Mouse (Mus musculus) limb, embryonic 11.5 days (tissue): ENCODE measurements at regions not wholly inside any gene's neighbourhood (a gene's known extent, or its start where the extent isn't known, plus 50 kb on each side); places are given as distances from the start of the nearest gene placed in this dataset.
A peak's percentile ranks its signal among the peaks of the same experiment; 100 is the strongest.
"Not testable (repeated sequence)": the region's sequence is repeated elsewhere in the genome, so short reads cannot be mapped to it uniquely, and the experiment has no call there.

Experiments
- ATAC-seq: fragments of 200-750 bp; cut with Nextera tagmentation; 2 replicates; pipeline ENCODE4 v1.8.0; 2017; ENCODE audit warnings: low read depth; ENCODE audit not compliant: insufficient number of reproducible peaks, low FRiP score, low TSS enrichment
- DNase-seq: peaks from one replicate; pipeline ENCODE4 v3.0.0-alpha.2; 2015; ENCODE audit warnings: low spot score
- H3K27ac ChIP-seq: fragments of 300-500 bp; sonication (generic); replicated peaks from 2 replicates; pipeline ENCODE4 v1.5.1; 2014; ENCODE audit warnings: low read depth, mild to moderate bottlenecking, low read length
- H3K27me3 ChIP-seq: fragments of 300-500 bp; sonication (generic); 2 replicates; pipeline ENCODE4 v1.6.1; 2014; ENCODE audit warnings: mild to moderate bottlenecking, low read length, mixed read lengths; ENCODE audit not compliant: control insufficient read depth, insufficient read depth
- H3K36me3 ChIP-seq: fragments of 300-500 bp; sonication (generic); 2 replicates; pipeline ENCODE4 v1.6.1; 2014; ENCODE audit warnings: mild to moderate bottlenecking, low read length, moderate library complexity, mixed read lengths; ENCODE audit not compliant: control insufficient read depth, insufficient read depth
- H3K4me1 ChIP-seq: fragments of 300-500 bp; sonication (generic); 2 replicates; pipeline ENCODE4 v1.6.1; 2014; ENCODE audit warnings: low read length, mixed read lengths; ENCODE audit not compliant: control insufficient read depth, insufficient read depth
- H3K4me2 ChIP-seq: fragments of 300-500 bp; sonication (generic); 2 replicates; pipeline ENCODE4 v1.6.1; 2014; ENCODE audit warnings: low read depth, mild to moderate bottlenecking, moderate library complexity; ENCODE audit not compliant: severe bottlenecking
- H3K4me3 ChIP-seq: fragments of 300-500 bp; sonication (generic); 2 replicates; pipeline ENCODE4 v1.5.1; 2014; ENCODE audit warnings: low read depth, low read length
- H3K9ac ChIP-seq: fragments of 300-500 bp; sonication (generic); 2 replicates; pipeline ENCODE4 v1.6.1; 2014; ENCODE audit warnings: mild to moderate bottlenecking, low read length
- H3K9me3 ChIP-seq: fragments of 300-500 bp; sonication (generic); 2 replicates; pipeline ENCODE4 v1.6.1; 2016; ENCODE audit warnings: low read length; ENCODE audit not compliant: control insufficient read depth
- WGBS: fragments of 180-500 bp; shearing (Covaris S2); extraction: QIAGEN DNeasy Blood & Tissue Kit; methylation state at CpG from one replicate; pipeline ENCODE4 v1.1.7; 2014; 5-methylcytosine and 5-hydroxymethylcytosine counted together

- H3K27me3 ChIP-seq = no peaks in the 10 kb centered on the region
- no peak overlapping the region for H3K9ac ChIP-seq
- H3K9me3 ChIP-seq = no peaks in the 10 kb centered on the region
- H3K36me3 ChIP-seq = no peaks in the 10 kb centered on the region
- H3K27ac ChIP-seq = no peak overlapping the region
- H3K4me1 ChIP-seq = no peaks in the 10 kb centered on the region
- DNase-seq = no peak
- 82% methylated on average over 3 of the region's 3 CpGs for WGBS
- H3K4me2 ChIP-seq = no peak overlapping the region
- H3K4me3 ChIP-seq = no peak overlapping the region
- ATAC-seq = no peak
Observed at GRCm38 (mm10) chr2:100918122-100918521, 706.4 kb upstream of the Rag2 start.

GRCm38 (mm10) chr2:100919537-100920212, 704.8 kb upstream of the Rag2 start:
- Histone ChIP-seq H3K9me3 (no peaks in the 10 kb centered on the region), H3K4me3 (no peak overlapping the region), H3K27ac (no peak overlapping the region), H3K27me3 (no peaks in the 10 kb centered on the region), H3K4me1 (no peaks in the 10 kb centered on the region), H3K36me3 (no peaks in the 10 kb centered on the region), H3K4me2 (no peak overlapping the region), H3K9ac (no peak overlapping the region)
- DNase-seq (no peak), ATAC-seq (no peak)
- WGBS = 70% methylated on average over 1 of the region's 1 CpGs

GRCm38 (mm10) chr2:100948632-100949031, 675.9 kb upstream of the Rag2 start:
- peak; percentile 21 for DNase-seq
- WGBS = 40% methylated on average over 3 of the region's 3 CpGs
- H3K27ac ChIP-seq = not testable (repeated sequence)

GRCm38 (mm10) chr2:100959412-100959811, 665.1 kb upstream of the Rag2 start:
- H3K4me3 ChIP-seq = no peak overlapping the region
- H3K27ac ChIP-seq = no peak overlapping the region
- DNase-seq = no peak
- no peak overlapping the region for H3K4me2 ChIP-seq
- H3K27me3 ChIP-seq = no peaks in the 10 kb centered on the region
- no peaks in the 10 kb centered on the region for H3K4me1 ChIP-seq
- H3K9me3 ChIP-seq = no peaks in the 10 kb centered on the region
- 75% methylated on average over 1 of the region's 1 CpGs for WGBS
- no peak for ATAC-seq
- H3K9ac ChIP-seq = no peak overlapping the region
- no peaks in the 10 kb centered on the region for H3K36me3 ChIP-seq

More at GRCm38 (mm10) chr2:100948632-100949031, 675.9 kb upstream of the Rag2 start:
- not testable (repeated sequence) for H3K4me2 ChIP-seq, H3K36me3 ChIP-seq, H3K4me1 ChIP-seq, ATAC-seq, H3K9ac ChIP-seq, H3K9me3 ChIP-seq, H3K27me3 ChIP-seq, H3K4me3 ChIP-seq

- no peak overlapping the region for H3K9ac ChIP-seq
- H3K9me3 ChIP-seq = no peaks in the 10 kb centered on the region
- WGBS = 92% methylated on average over 2 of the region's 2 CpGs
- no peaks in the 10 kb centered on the region for H3K36me3 ChIP-seq
- ATAC-seq (no peak), DNase-seq (no peak)
- no peak overlapping the region for H3K4me3 ChIP-seq
- H3K27ac ChIP-seq = no peak overlapping the region
- no peak overlapping the region for H3K4me2 ChIP-seq
- H3K27me3 ChIP-seq = no peaks in the 10 kb centered on the region
- no peaks in the 10 kb centered on the region for H3K4me1 ChIP-seq
Observed at GRCm38 (mm10) chr2:100964584-100964983, 659.9 kb upstream of the Rag2 start.

- Histone ChIP-seq H3K9me3 (no peaks in the 10 kb centered on the region), H3K27ac (no peak overlapping the region), H3K4me2 (no peak overlapping the region), H3K36me3 (no peaks in the 10 kb centered on the region), H3K4me1 (no peaks in the 10 kb centered on the region), H3K4me3 (no peak overlapping the region), H3K27me3 (no peaks in the 10 kb centered on the region), H3K9ac (no peak overlapping the region)
- ATAC-seq = no peak
- DNase-seq = no peak
Observed at GRCm38 (mm10) chr2:100977202-100977601, 647.3 kb upstream of the Rag2 start.

- DNase-seq (no peak), ATAC-seq (no peak)
- H3K27me3 ChIP-seq = no peaks in the 10 kb centered on the region
- no peak overlapping the region for H3K4me2 ChIP-seq
- no peak overlapping the region for H3K27ac ChIP-seq
- no peak overlapping the region for H3K9ac ChIP-seq
- H3K4me3 ChIP-seq = no peak overlapping the region
- 61% methylated on average over 1 of the region's 1 CpGs for WGBS
- no peaks in the 10 kb centered on the region for H3K4me1 ChIP-seq
- H3K9me3 ChIP-seq = no peaks in the 10 kb centered on the region
- H3K36me3 ChIP-seq = no peaks in the 10 kb centered on the region
Observed at GRCm38 (mm10) chr2:100982362-100982761, 642.2 kb upstream of the Rag2 start.

- H3K9ac ChIP-seq = no peak overlapping the region
- H3K27ac ChIP-seq = no peak overlapping the region
- H3K4me1 ChIP-seq = no peaks in the 10 kb centered on the region
- WGBS = 89% methylated on average over 3 of the region's 3 CpGs
- no peaks in the 10 kb centered on the region for H3K36me3 ChIP-seq
- no peak overlapping the region for H3K4me2 ChIP-seq
- ATAC-seq (no peak), DNase-seq (no peak)
- no peaks in the 10 kb centered on the region for H3K27me3 ChIP-seq
- no peaks in the 10 kb centered on the region for H3K9me3 ChIP-seq
- H3K4me3 ChIP-seq = no peak overlapping the region
Observed at GRCm38 (mm10) chr2:101015353-101015752, 609.2 kb upstream of the Rag2 start.

GRCm38 (mm10) chr2:101019384-101019783, 605.1 kb upstream of the Rag2 start:
- Histone ChIP-seq H3K4me1 (no peaks in the 10 kb centered on the region), H3K27me3 (no peaks in the 10 kb centered on the region), H3K9ac (no peak overlapping the region), H3K4me2 (no peak overlapping the region), H3K36me3 (no peaks in the 10 kb centered on the region), H3K27ac (no peak overlapping the region), H3K4me3 (no peak overlapping the region), H3K9me3 (no peaks in the 10 kb centered on the region)
- ATAC-seq (no peak), DNase-seq (no peak)
- WGBS = 90% methylated on average over 2 of the region's 2 CpGs
